Mouse (Mus musculus): ENCODE results near the gene Btnl10.

GRCm38 (mm10) chr11:58961364-58962177, 43.9 kb downstream of the Btnl10 start:
- no peak for TF ChIP-seq POLR2A (IDR thresholded peaks at IDR 0.05; ENCODE audit: insufficient read depth, low read length)
- TF ChIP-seq CTCF (IDR thresholded peaks at IDR 0.05; ENCODE audit: low read depth, low read length): no peak
- no peak for TF ChIP-seq EP300 (IDR thresholded peaks at IDR 0.05; ENCODE audit: insufficient read depth, low read depth, low read length)
